Mouse (Mus musculus) megakaryocyte, embryonic 14.5 days (primary cell): ENCODE results near the gene Homer1.

Experiments
- FLI1 ChIP-seq: IDR thresholded peaks from 2 replicates; pipeline ENCODE4 v1.6.1; 2012; ENCODE audit warnings: low read length, inconsistent platforms, mixed read lengths
- GATA1 ChIP-seq: IDR thresholded peaks from 3 replicates; pipeline ENCODE4 v1.6.1; 2012; ENCODE audit warnings: mixed read lengths, low read length, inconsistent platforms, borderline replicate concordance

DNA sequence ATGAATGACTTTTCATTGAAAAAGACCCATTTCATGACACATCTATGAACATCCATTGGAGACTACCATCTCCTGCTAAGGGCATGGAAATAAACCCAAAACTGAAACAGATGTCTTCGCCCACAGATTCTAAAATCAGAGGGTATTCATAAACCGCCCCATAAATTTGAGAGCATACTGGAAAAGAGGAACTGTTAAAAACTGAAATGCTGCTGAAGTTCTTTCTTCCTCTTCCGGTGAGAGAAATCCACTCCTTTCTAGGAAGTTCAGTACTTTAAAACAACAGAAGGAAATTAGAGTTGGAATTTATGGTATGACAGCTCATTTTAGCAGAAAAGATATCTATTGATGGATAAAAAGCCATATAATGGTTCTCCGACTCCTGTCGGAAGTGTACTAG is 1.1 kb downstream of the Homer1 start:
- no peak for TF ChIP-seq GATA1
- TF ChIP-seq FLI1, result no peak
